Mouse (Mus musculus): Measurements from ENCODE around the gene Tmem91. TPM values are rescaled to one million over a fixed set of nuclear protein-coding genes. Genes with fewer than 3 reads are reported as not detected.

Tmem91 gene
- polyA plus RNA-seq, 1 experiment from 2014 or later = 1.1 TPM

- no peak for TF ChIP-seq CTCF (IDR thresholded peaks at IDR 0.05; ENCODE audit: low read depth)
Observed at GRCm38 (mm10) chr7:25627431-25628322, 47.3 kb downstream of the Tmem91 start.

GRCm38 (mm10) chr7:25626509-25627430 lies 48.2 kb downstream of the Tmem91 start, which contains the start of gene B3gnt8:
B3gnt8 (plus strand) TSS chr7:25626654.
- 18% methylated on average over 29 of the region's 29 CpGs for WGBS
- ATAC-seq (replicated peaks; ENCODE audit: low FRiP score, low read depth) (peak; percentile 33), DNase-seq (ENCODE audit: low spot score) (peak; percentile 50)
- no peaks in the 10 kb centered on the region for H3K9me3 ChIP-seq (replicated peaks; ENCODE audit: low read length)
- peak within 1 kb of the TSS; percentile 65 for H3K27ac ChIP-seq
- no peak for TF ChIP-seq CTCF (IDR thresholded peaks at IDR 0.05; ENCODE audit: low read depth)
- H3K9ac ChIP-seq (ENCODE audit: low read depth, low read length) = peak within 1 kb of the TSS; percentile 43
- H3K4me2 ChIP-seq (ENCODE audit: low read length) = peak within 1 kb of the TSS; percentile 55
- peak within 1 kb of the TSS; percentile 31 for H3K4me3 ChIP-seq (replicated peaks; ENCODE audit: low read depth, low read length)
- no peaks in the 10 kb centered on the region for H3K27me3 ChIP-seq (ENCODE audit: insufficient read depth, low read length)
- H3K36me3 ChIP-seq (ENCODE audit: insufficient read depth, low read length) = peaks cover 19% of the 10 kb centered on the region; the same call in 1 of the 2 replicates
- 0 out of 2 replicates have a peak, but pooled peaks cover 8% of the 10 kb centered on the region for H3K4me1 ChIP-seq (replicated peaks; ENCODE audit: insufficient read depth, low read length)

More at GRCm38 (mm10) chr7:25627431-25628322, 47.3 kb downstream of the Tmem91 start:
- ATAC-seq (replicated peaks; ENCODE audit: low FRiP score, low read depth) = peak; percentile 71
- DNase-seq (ENCODE audit: low spot score) = peak; percentile 80
- Histone ChIP-seq H3K4me3 (replicated peaks; ENCODE audit: low read depth, low read length) (peak overlapping the region; percentile 31), H3K9ac (ENCODE audit: low read depth, low read length) (peak overlapping the region; percentile 43), H3K9me3 (replicated peaks; ENCODE audit: low read length) (no peaks in the 10 kb centered on the region), H3K36me3 (ENCODE audit: insufficient read depth, low read length) (peaks cover 25% of the 10 kb centered on the region; the same call in 1 of the 2 replicates), H3K27ac (peak overlapping the region; percentile 65), H3K4me2 (ENCODE audit: low read length) (peak overlapping the region; percentile 55), H3K27me3 (ENCODE audit: insufficient read depth, low read length) (no peaks in the 10 kb centered on the region), H3K4me1 (replicated peaks; ENCODE audit: insufficient read depth, low read length) (0 out of 2 replicates have a peak, but pooled peaks cover 8% of the 10 kb centered on the region)
- WGBS = 14% methylated on average over 38 of the region's 38 CpGs

- peak overlapping the region; percentile 65; the same call in 1 of the 2 replicates for H3K27ac ChIP-seq
- no peak for DNase-seq (ENCODE audit: low spot score)
- no peak for ATAC-seq (replicated peaks; ENCODE audit: low FRiP score, low read depth)
Observed at GRCm38 (mm10) chr7:25625594-25626250, 49.2 kb downstream of the Tmem91 start.

DNA sequence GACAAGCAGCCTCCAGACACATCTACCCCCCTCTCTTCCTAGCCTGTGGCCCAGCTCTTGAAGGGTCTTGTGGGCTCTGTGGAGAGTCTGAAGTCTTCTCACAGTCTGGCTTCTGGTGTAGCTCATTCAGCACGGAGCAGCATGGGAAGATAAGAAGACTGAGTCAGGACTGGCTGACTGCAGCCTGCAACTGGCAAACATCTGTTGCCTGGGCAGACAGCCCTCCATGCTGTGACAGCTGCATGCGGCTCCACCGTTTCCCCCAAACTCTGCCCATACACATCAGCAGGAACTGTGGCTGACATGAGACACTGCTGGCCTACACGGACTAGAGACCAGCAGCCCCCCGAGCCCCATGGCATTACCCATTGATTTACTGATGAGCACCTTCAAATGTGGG lies 50.1 kb downstream of the Tmem91 start:
- Histone ChIP-seq H3K27me3 (ENCODE audit: insufficient read depth, low read length) (no peaks in the 10 kb centered on the region), H3K9me3 (replicated peaks; ENCODE audit: low read length) (no peaks in the 10 kb centered on the region), H3K27ac (no peak overlapping the region), H3K4me3 (replicated peaks; ENCODE audit: low read depth, low read length) (no peak overlapping the region), H3K9ac (ENCODE audit: low read depth, low read length) (no peak overlapping the region), H3K36me3 (ENCODE audit: insufficient read depth, low read length) (peaks cover 10% of the 10 kb centered on the region; the same call in 1 of the 2 replicates), H3K4me2 (ENCODE audit: low read length) (no peak overlapping the region), H3K4me1 (replicated peaks; ENCODE audit: insufficient read depth, low read length) (0 out of 2 replicates have a peak, but pooled peaks cover 10% of the 10 kb centered on the region)
- 80% methylated on average over 5 of the region's 5 CpGs for WGBS
- no peak for DNase-seq (ENCODE audit: low spot score)
- no peak for TF ChIP-seq CTCF (IDR thresholded peaks at IDR 0.05; ENCODE audit: low read depth)
- no peak for ATAC-seq (replicated peaks; ENCODE audit: low FRiP score, low read depth)

More at GRCm38 (mm10) chr7:25625594-25626250, 49.2 kb downstream of the Tmem91 start:
- no peak overlapping the region for H3K4me2 ChIP-seq (ENCODE audit: low read length)
- WGBS = 75% methylated on average over 10 of the region's 10 CpGs
- TF ChIP-seq CTCF (IDR thresholded peaks at IDR 0.05; ENCODE audit: low read depth) = peak; percentile 59
- H3K4me1 ChIP-seq (replicated peaks; ENCODE audit: insufficient read depth, low read length) = 0 out of 2 replicates have a peak, but pooled peaks cover 8% of the 10 kb centered on the region
- H3K4me3 ChIP-seq (replicated peaks; ENCODE audit: low read depth, low read length) = no peak overlapping the region
- peaks cover 16% of the 10 kb centered on the region; the same call in 1 of the 2 replicates for H3K36me3 ChIP-seq (ENCODE audit: insufficient read depth, low read length)
- no peaks in the 10 kb centered on the region for H3K9me3 ChIP-seq (replicated peaks; ENCODE audit: low read length)
- no peaks in the 10 kb centered on the region for H3K27me3 ChIP-seq (ENCODE audit: insufficient read depth, low read length)
- no peak overlapping the region for H3K9ac ChIP-seq (ENCODE audit: low read depth, low read length)

DNA sequence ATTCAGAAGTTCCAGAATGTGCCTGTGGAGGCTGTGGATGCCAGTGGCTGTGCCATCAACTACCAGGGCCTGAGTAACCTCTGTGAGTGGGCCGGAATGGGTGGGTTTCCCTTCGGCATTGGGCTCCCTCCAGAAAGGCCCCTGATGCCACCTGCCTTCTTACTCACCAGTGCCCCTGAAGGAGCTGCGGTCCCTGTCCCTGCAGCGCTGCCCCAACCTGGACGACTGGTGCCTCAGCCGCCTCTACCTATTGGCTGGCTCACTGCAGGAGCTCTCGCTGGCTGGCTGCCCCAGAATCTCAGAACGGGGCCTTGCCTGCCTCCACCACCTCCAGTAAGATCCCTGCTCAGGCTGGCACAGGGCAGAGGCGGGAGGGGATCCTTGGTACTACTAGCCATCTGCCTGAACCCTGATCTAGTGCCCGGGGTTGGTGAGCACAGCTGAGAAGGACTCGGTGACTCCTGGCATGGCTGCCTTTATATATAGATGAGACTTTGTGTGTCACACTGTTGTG lies 51.1 kb downstream of the Tmem91 start:
- no peak overlapping the region for H3K4me2 ChIP-seq (ENCODE audit: low read length)
- TF ChIP-seq CTCF (IDR thresholded peaks at IDR 0.05; ENCODE audit: low read depth) = no peak
- H3K27me3 ChIP-seq (ENCODE audit: insufficient read depth, low read length) = no peaks in the 10 kb centered on the region
- no peak overlapping the region for H3K4me3 ChIP-seq (replicated peaks; ENCODE audit: low read depth, low read length)
- H3K36me3 ChIP-seq (ENCODE audit: insufficient read depth, low read length) = peaks cover 8% of the 10 kb centered on the region; the same call in 1 of the 2 replicates
- 88% methylated on average over 11 of the region's 11 CpGs for WGBS
- 0 out of 2 replicates have a peak, but pooled peaks cover 12% of the 10 kb centered on the region for H3K4me1 ChIP-seq (replicated peaks; ENCODE audit: insufficient read depth, low read length)
- ATAC-seq (replicated peaks; ENCODE audit: low FRiP score, low read depth) = no peak
- H3K9ac ChIP-seq (ENCODE audit: low read depth, low read length) = no peak overlapping the region
- no peak for DNase-seq (ENCODE audit: low spot score)
- no peak overlapping the region for H3K27ac ChIP-seq
- no peaks in the 10 kb centered on the region for H3K9me3 ChIP-seq (replicated peaks; ENCODE audit: low read length)
